Comparison of ENCODE assay signal across 8 mouse cellular contexts in the genomic region with DNA sequence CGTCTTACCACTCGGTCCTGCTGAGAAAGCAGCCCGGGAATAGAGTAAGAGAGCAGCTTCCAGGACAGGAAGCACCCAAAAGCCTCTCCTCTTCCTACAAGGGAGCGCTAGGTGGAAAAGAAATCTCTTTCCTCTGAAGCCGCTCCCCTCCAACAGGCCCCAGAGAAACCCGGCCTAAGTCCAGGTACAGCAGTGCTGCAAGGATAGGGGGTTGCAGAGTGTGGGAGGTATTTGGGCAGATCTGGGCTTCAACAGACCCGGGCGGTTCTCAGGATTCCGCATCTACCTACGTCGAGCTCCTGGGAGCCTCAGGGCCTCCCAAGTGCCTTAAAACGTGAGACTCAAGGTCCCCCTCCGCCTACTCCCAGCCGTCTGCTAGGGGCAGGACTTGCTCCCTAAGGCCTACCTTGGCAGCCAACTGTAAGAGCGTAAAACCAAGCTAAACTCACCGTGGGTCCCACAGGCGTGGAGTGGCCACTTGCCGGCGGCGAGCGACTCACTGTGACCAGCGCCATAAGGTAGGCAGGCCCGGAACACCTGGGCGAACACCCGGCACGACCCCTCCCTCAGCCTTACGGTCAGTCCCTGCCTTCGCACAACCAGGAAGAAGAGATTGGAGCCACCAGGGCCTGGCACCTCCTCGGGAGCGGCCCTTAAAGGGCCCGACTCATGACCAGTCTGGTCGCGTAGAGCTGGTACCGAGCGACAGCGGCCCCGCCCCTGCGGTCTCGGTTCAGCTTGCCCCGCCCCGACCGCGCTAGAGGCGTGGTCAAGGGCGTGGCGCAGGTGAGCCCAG. TPM values are rescaled to one million over a fixed set of nuclear protein-coding genes. Genes with fewer than 3 reads are reported as not detected.
DNase-seq lines count a peak whose midpoint lies in the region; ATAC-seq and TF ChIP-seq lines count a peak whose summit lies in the region.

A gene (minus strand): TSS at position 615 of the 796 bp plus-strand sequence.

- no peak for TF ChIP-seq CTCF in testis, adult 2 months (IDR thresholded peaks at IDR 0.05; ENCODE audit: control insufficient read depth, insufficient read depth, insufficient replicate concordance, low read depth, low read length)

- H3K9me3 ChIP-seq in forebrain, embryonic 10.5 days, result no peaks in the 10 kb centered on the region
- no peaks in the 10 kb centered on the region for H3K9me3 ChIP-seq in heart, embryonic 14.5 days (ENCODE audit: control insufficient read depth, low read length)
- no peaks in the 10 kb centered on the region for H3K9me3 ChIP-seq in liver, embryonic 13.5 days (replicated peaks)
- no peaks in the 10 kb centered on the region for H3K9me3 ChIP-seq in neural tube, embryonic 12.5 days

- peaks cover 12% of the 10 kb centered on the region; the same call in 1 of the 2 replicates for H3K36me3 ChIP-seq in forebrain, embryonic 10.5 days (replicated peaks)
- H3K36me3 ChIP-seq in heart, embryonic 14.5 days (ENCODE audit: control insufficient read depth, insufficient read depth, low read length), result no peaks in the 10 kb centered on the region
- no peaks in the 10 kb centered on the region for H3K36me3 ChIP-seq in liver, embryonic 13.5 days
- H3K36me3 ChIP-seq in neural tube, embryonic 12.5 days, result peaks cover 10% of the 10 kb centered on the region
- no peaks in the 10 kb centered on the region; the same call in 1 of the 2 replicates for H3K36me3 ChIP-seq in testis, adult 2 months (ENCODE audit: control insufficient read depth, insufficient read depth, low read length)

- H3K4me3 ChIP-seq in forebrain, embryonic 10.5 days, result peak within 1 kb of the TSS; percentile 54
- H3K4me3 ChIP-seq in heart, embryonic 14.5 days (ENCODE audit: control insufficient read depth in 1 of 2, insufficient read depth in 1 of 2, low read depth in 1 of 2, low read length in 2 of 2), result peak within 1 kb of the TSS; percentile 50 to 52
- peak within 1 kb of the TSS; percentile 49 for H3K4me3 ChIP-seq in liver, embryonic 13.5 days (replicated peaks)
- H3K4me3 ChIP-seq in neural tube, embryonic 12.5 days, result peak within 1 kb of the TSS; percentile 24
- peak within 1 kb of the TSS; percentile 77 for H3K4me3 ChIP-seq in testis, adult 2 months (ENCODE audit: control insufficient read depth, low read depth, low read length)

- H3K27me3 ChIP-seq in forebrain, embryonic 10.5 days (ENCODE audit: poor library complexity, severe bottlenecking), result peaks cover 61% of the 10 kb centered on the region
- H3K27me3 ChIP-seq in heart, embryonic 14.5 days (ENCODE audit: control insufficient read depth, insufficient read depth, low read length), result peaks cover 21% of the 10 kb centered on the region
- H3K27me3 ChIP-seq in liver, embryonic 13.5 days, result peaks cover 30% of the 10 kb centered on the region
- H3K27me3 ChIP-seq in neural tube, embryonic 12.5 days (replicated peaks), result peaks cover 30% of the 10 kb centered on the region
- no peaks in the 10 kb centered on the region for H3K27me3 ChIP-seq in testis, adult 2 months (ENCODE audit: control insufficient read depth, insufficient read depth, low read length)

- peaks cover 11% of the 10 kb centered on the region for H3K4me1 ChIP-seq in forebrain, embryonic 10.5 days
- peaks cover 3 to 6% of the 10 kb centered on the region in 2 experiments; a peak in 2 of 4 replicates for H3K4me1 ChIP-seq in heart, embryonic 14.5 days (ENCODE audit: control insufficient read depth in 2 of 2, insufficient read depth in 2 of 2, low read length in 2 of 2)
- H3K4me1 ChIP-seq in liver, embryonic 13.5 days (replicated peaks), result peaks cover 16% of the 10 kb centered on the region
- H3K4me1 ChIP-seq in neural tube, embryonic 12.5 days, result peaks cover 7% of the 10 kb centered on the region
- peaks cover 17% of the 10 kb centered on the region for H3K4me1 ChIP-seq in testis, adult 2 months (ENCODE audit: control insufficient read depth, insufficient read depth, low read length)

- peak within 1 kb of the TSS; percentile 68 for H3K9ac ChIP-seq in heart, embryonic 14.5 days (ENCODE audit: low read length)
- H3K9ac ChIP-seq in liver, embryonic 13.5 days, result peak within 1 kb of the TSS; percentile 45
- no peak within 1 kb of the TSS for H3K9ac ChIP-seq in neural tube, embryonic 12.5 days

- 0 out of 2 replicates have a peak within 1 kb of the TSS, but pooled peaks have one; percentile 9 for H3K27ac ChIP-seq in forebrain, embryonic 10.5 days
- no peak within 1 kb of the TSS for H3K27ac ChIP-seq in heart, embryonic 14.5 days (replicated peaks in 1 of 2; ENCODE audit: control insufficient read depth in 1 of 2, insufficient read depth in 1 of 2, low read depth in 2 of 2, low read length in 2 of 2)
- H3K27ac ChIP-seq in liver, embryonic 13.5 days, result no peak within 1 kb of the TSS
- no peak within 1 kb of the TSS for H3K27ac ChIP-seq in neural tube, embryonic 12.5 days
- H3K27ac ChIP-seq in testis, adult 2 months (ENCODE audit: control insufficient read depth, insufficient read depth, low read depth, low read length), result no peak within 1 kb of the TSS

- H3K4me2 ChIP-seq in heart, embryonic 14.5 days (ENCODE audit: low read length), result peak within 1 kb of the TSS; percentile 74
- peak within 1 kb of the TSS; percentile 67 for H3K4me2 ChIP-seq in liver, embryonic 13.5 days
- H3K4me2 ChIP-seq in neural tube, embryonic 12.5 days (replicated peaks), result peak within 1 kb of the TSS; percentile 58

- 4% methylated on average over 46 of the region's 46 CpGs for WGBS in forebrain, embryonic 10.5 days
- WGBS in heart, embryonic 14.5 days, result 7% methylated on average over 46 of the region's 46 CpGs
- WGBS in liver, embryonic 13.5 days (ENCODE audit: insufficient replicate concordance), result 12% methylated on average over 46 of the region's 46 CpGs
- WGBS in neural tube, embryonic 12.5 days, result 6% methylated on average over 46 of the region's 46 CpGs

- DNase-seq in brain, adult 2 months (ENCODE audit: low read depth, low spot score), result peak; percentile 90
- no peak for DNase-seq in forebrain, embryonic 10.5 days (ENCODE audit: extremely low spot score, low spot score)
- peak; percentile 89 for DNase-seq in kidney, postnatal 10 days
- DNase-seq in liver, embryonic 13.5 days, result peak; percentile 54

- ATAC-seq in CD4-positive, CD25-positive, alpha-beta regulatory T cell, adult 4 months, result peak; percentile 73
- ATAC-seq in heart, embryonic 14.5 days (ENCODE audit: insufficient number of reproducible peaks, insufficient read depth, low FRiP score, low read depth), result peak; percentile 70
- peak; percentile 79 for ATAC-seq in liver, embryonic 13.5 days (ENCODE audit: low read depth)
- ATAC-seq in neural tube, embryonic 12.5 days (ENCODE audit: low FRiP score, low read depth), result no peak

- TF ChIP-seq POLR2A in testis, adult 2 months (IDR thresholded peaks at IDR 0.05; ENCODE audit: control insufficient read depth, low read depth, low read length), result no peak

RNA-seq across cellular contexts. Expression of the gene that starts here (rescaled TPM):
- 10 to 100 TPM in 1 of 2 experiments, 1 to 10 TPM in 1; 8.1 to 15.9 TPM for polyA plus RNA-seq in CD4-positive, CD25-positive, alpha-beta regulatory T cell, adult 4 months (2017; shearing (Covaris generic))
- polyA plus RNA-seq in forebrain, embryonic 10.5 days (2016; fragmentation: Nextera tagmentation; extraction: Ambion mirVana), result 3.1 and 3.6 TPM in 2 replicates
- 7.6 and 8.0 TPM in 2 replicates for polyA plus RNA-seq in heart, embryonic 14.5 days (2014; fragmentation: Nextera tagmentation; extraction: Ambion mirVana)
- polyA plus RNA-seq in liver, embryonic 13.5 days (2015; fragmentation: Nextera tagmentation; extraction: Ambion mirVana), result 1.3 and 1.7 TPM in 2 replicates
- polyA plus RNA-seq in neural tube, embryonic 12.5 days (2016; fragmentation: Nextera tagmentation; extraction: Ambion mirVana), result 5.9 and 7.0 TPM in 2 replicates
- 6.3 and 7.1 TPM in 2 replicates for polyA plus RNA-seq in testis, adult 2 months (2012; rRNA removed)

Comparison
In these comparisons a context has a peak if more than half of its experiments do, and no peak if none do; other contexts are left out.
1. H3K4me3 ChIP-seq: peak in every context shown above with its lines; median percentile 77 in testis, adult 2 months; 54 in forebrain, embryonic 10.5 days; 51 in heart, embryonic 14.5 days; 49 in liver, embryonic 13.5 days; 24 in neural tube, embryonic 12.5 days.